Mouse (Mus musculus) neural tube, embryonic 13.5 days (tissue): ENCODE data around the gene Socs5. TPM values are rescaled to one million over a fixed set of nuclear protein-coding genes. Genes with fewer than 3 reads are reported as not detected.

ENCODE experiments used
- ATAC-seq: fragments of 200-750 bp; cut with Nextera tagmentation; 2 replicates; pipeline ENCODE4 v1.8.0; 2017; ENCODE audit warnings: low read depth, mild to moderate bottlenecking, moderate TSS enrichment, moderate library complexity
- H3K27ac ChIP-seq: fragments of 300-500 bp; sonication (generic); replicated peaks from 2 replicates; pipeline ENCODE4 v1.5.1; 2015; ENCODE audit warnings: moderate library complexity, mild to moderate bottlenecking, inconsistent platforms
- H3K27me3 ChIP-seq: fragments of 300-500 bp; sonication (generic); 2 replicates; pipeline ENCODE4 v1.6.1; 2015; ENCODE audit warnings: mild to moderate bottlenecking, inconsistent platforms
- H3K36me3 ChIP-seq: fragments of 300-500 bp; sonication (generic); 2 replicates; pipeline ENCODE4 v1.6.1; 2015; ENCODE audit warnings: mild to moderate bottlenecking, inconsistent platforms
- H3K4me1 ChIP-seq: fragments of 300-500 bp; sonication (generic); replicated peaks from 2 replicates; pipeline ENCODE4 v1.6.1; 2015; ENCODE audit warnings: inconsistent platforms
- H3K4me2 ChIP-seq: fragments of 300-500 bp; sonication (generic); 2 replicates; pipeline ENCODE4 v1.6.1; 2015; ENCODE audit warnings: inconsistent platforms, mild to moderate bottlenecking, moderate library complexity
- H3K4me3 ChIP-seq: fragments of 300-500 bp; sonication (generic); 2 replicates; pipeline ENCODE4 v1.5.1; 2015; ENCODE audit warnings: mild to moderate bottlenecking, inconsistent platforms
- H3K9ac ChIP-seq: fragments of 300-500 bp; sonication (generic); 2 replicates; pipeline ENCODE4 v1.6.1; 2015; ENCODE audit warnings: moderate library complexity, mild to moderate bottlenecking, inconsistent platforms
- H3K9me3 ChIP-seq: fragments of 300-500 bp; sonication (generic); 2 replicates; pipeline ENCODE4 v1.6.1; 2016; ENCODE audit warnings: inconsistent platforms
- WGBS: fragments of 180-500 bp; shearing (Covaris S2); methylation state at CpG from one replicate; pipeline ENCODE4 v1.1.7; 2015; 5-methylcytosine and 5-hydroxymethylcytosine counted together
- polyA plus RNA-seq: library from polyadenylated mRNA; unstranded; fragments of >200 nt; fragmentation: Nextera tagmentation; extraction: Ambion mirVana; gene quantifications from 2 replicates; pipeline ENCODE4 v1.2.1, GENCODE M21; 2015

Socs5 gene
- polyA plus RNA-seq, 1 experiment from 2014 or later: 15.7 TPM

- no peaks in the 10 kb centered on the region for H3K27me3 ChIP-seq
- no peaks in the 10 kb centered on the region for H3K9me3 ChIP-seq
- ATAC-seq: no peak
- H3K4me3 ChIP-seq: no peak overlapping the region
- WGBS: 89% methylated on average over 7 of the region's 7 CpGs
- no peak overlapping the region for H3K4me2 ChIP-seq
- no peak overlapping the region for H3K9ac ChIP-seq
- no peaks in the 10 kb centered on the region for H3K36me3 ChIP-seq
- no peak overlapping the region for H3K27ac ChIP-seq
- H3K4me1 ChIP-seq: no peaks in the 10 kb centered on the region
Observed at GRCm38 (mm10) chr17:87089296-87089695, 18.2 kb upstream of the Socs5 start.

- Histone ChIP-seq H3K4me2 (no peak overlapping the region), H3K4me1 (no peaks in the 10 kb centered on the region), H3K4me3 (no peak overlapping the region), H3K27me3 (no peaks in the 10 kb centered on the region), H3K9me3 (no peaks in the 10 kb centered on the region), H3K27ac (no peak overlapping the region), H3K36me3 (no peaks in the 10 kb centered on the region), H3K9ac (no peak overlapping the region)
- 79% methylated on average over 5 of the region's 5 CpGs for WGBS
- no peak for ATAC-seq
Observed at GRCm38 (mm10) chr17:87093061-87093460, 14.4 kb upstream of the Socs5 start.

- no peaks in the 10 kb centered on the region for H3K27me3 ChIP-seq
- WGBS: 81% methylated on average over 2 of the region's 2 CpGs
- no peak overlapping the region for H3K27ac ChIP-seq
- no peaks in the 10 kb centered on the region for H3K36me3 ChIP-seq
- no peaks in the 10 kb centered on the region for H3K4me1 ChIP-seq
- H3K9me3 ChIP-seq: no peaks in the 10 kb centered on the region
- no peak overlapping the region for H3K4me2 ChIP-seq
- no peak overlapping the region for H3K4me3 ChIP-seq
- no peak overlapping the region for H3K9ac ChIP-seq
- no peak for ATAC-seq
Observed at GRCm38 (mm10) chr17:87096951-87097350, 10.5 kb upstream of the Socs5 start.

- no peak overlapping the region for H3K9ac ChIP-seq
- no peaks in the 10 kb centered on the region for H3K4me1 ChIP-seq
- H3K4me3 ChIP-seq: no peak overlapping the region
- no peaks in the 10 kb centered on the region for H3K36me3 ChIP-seq
- 92% methylated on average over 5 of the region's 5 CpGs for WGBS
- no peak overlapping the region for H3K27ac ChIP-seq
- H3K4me2 ChIP-seq: no peak overlapping the region
- ATAC-seq: no peak
- no peaks in the 10 kb centered on the region for H3K9me3 ChIP-seq
- no peaks in the 10 kb centered on the region for H3K27me3 ChIP-seq
Observed at GRCm38 (mm10) chr17:87097576-87097975, 9.9 kb upstream of the Socs5 start.

GRCm38 (mm10) chr17:87100947-87101346, 6.5 kb upstream of the Socs5 start:
- ATAC-seq: no peak
- no peaks in the 10 kb centered on the region for H3K27me3 ChIP-seq
- peaks cover 3% of the 10 kb centered on the region for H3K4me1 ChIP-seq
- no peaks in the 10 kb centered on the region for H3K9me3 ChIP-seq
- WGBS: 69% methylated on average over 4 of the region's 4 CpGs
- no peak overlapping the region for H3K27ac ChIP-seq
- H3K4me2 ChIP-seq: no peak overlapping the region
- no peaks in the 10 kb centered on the region for H3K36me3 ChIP-seq
- no peak overlapping the region for H3K4me3 ChIP-seq
- H3K9ac ChIP-seq: no peak overlapping the region

- H3K27ac ChIP-seq: no peak overlapping the region
- H3K4me1 ChIP-seq: peaks cover 10% of the 10 kb centered on the region
- no peaks in the 10 kb centered on the region for H3K9me3 ChIP-seq
- no peaks in the 10 kb centered on the region for H3K36me3 ChIP-seq
- WGBS: 74% methylated on average over 8 of the region's 8 CpGs
- H3K27me3 ChIP-seq: no peaks in the 10 kb centered on the region
- no peak for ATAC-seq
- no peak overlapping the region for H3K4me3 ChIP-seq
- no peak overlapping the region for H3K9ac ChIP-seq
- no peak overlapping the region for H3K4me2 ChIP-seq
Observed at GRCm38 (mm10) chr17:87102636-87103035, 4.8 kb upstream of the Socs5 start.

GRCm38 (mm10) chr17:87103060-87103459, 4.4 kb upstream of the Socs5 start:
- Histone ChIP-seq H3K9me3 (no peaks in the 10 kb centered on the region), H3K4me3 (no peak overlapping the region), H3K4me1 (peaks cover 10% of the 10 kb centered on the region), H3K27ac (no peak overlapping the region), H3K27me3 (no peaks in the 10 kb centered on the region), H3K36me3 (no peaks in the 10 kb centered on the region), H3K9ac (no peak overlapping the region), H3K4me2 (no peak overlapping the region)
- no peak for ATAC-seq
- 78% methylated on average over 5 of the region's 5 CpGs for WGBS

- Histone ChIP-seq H3K36me3 (no peaks in the 10 kb centered on the region), H3K9me3 (no peaks in the 10 kb centered on the region), H3K27me3 (no peaks in the 10 kb centered on the region), H3K4me1 (peaks cover 22% of the 10 kb centered on the region), H3K27ac (no peak overlapping the region), H3K4me3 (no peak overlapping the region), H3K4me2 (no peak overlapping the region), H3K9ac (no peak overlapping the region)
- WGBS: 78% methylated on average over 4 of the region's 4 CpGs
- no peak for ATAC-seq
Observed at GRCm38 (mm10) chr17:87104276-87104675, 3.2 kb upstream of the Socs5 start.

GRCm38 (mm10) chr17:87105941-87106340, 1.5 kb upstream of the Socs5 start:
- Histone ChIP-seq H3K9ac (peak overlapping the region; percentile 66; the same call in 1 of the 2 replicates), H3K27ac (peak overlapping the region; percentile 94), H3K27me3 (no peaks in the 10 kb centered on the region), H3K36me3 (no peaks in the 10 kb centered on the region), H3K4me1 (peaks cover 36% of the 10 kb centered on the region), H3K4me3 (peak overlapping the region; percentile 60), H3K4me2 (peak overlapping the region; percentile 87), H3K9me3 (no peaks in the 10 kb centered on the region)
- ATAC-seq: no peak
- 92% methylated on average over 7 of the region's 7 CpGs for WGBS

- WGBS: under 1% methylated on average over 43 of the region's 51 CpGs
- Histone ChIP-seq H3K27ac (peak overlapping the region; percentile 94), H3K4me1 (peaks cover 36% of the 10 kb centered on the region), H3K9ac (peak overlapping the region; percentile 87), H3K27me3 (no peaks in the 10 kb centered on the region), H3K4me2 (peak overlapping the region; percentile 87), H3K9me3 (no peaks in the 10 kb centered on the region), H3K36me3 (no peaks in the 10 kb centered on the region), H3K4me3 (peak overlapping the region; percentile 60)
- peak; percentile 98 for ATAC-seq
Observed at GRCm38 (mm10) chr17:87106691-87107523, 572 bp upstream of the Socs5 start.

- Histone ChIP-seq H3K27me3 (no peaks in the 10 kb centered on the region), H3K9me3 (no peaks in the 10 kb centered on the region), H3K4me2 (peak overlapping the region; percentile 87), H3K4me1 (peaks cover 36% of the 10 kb centered on the region), H3K27ac (no peak overlapping the region), H3K4me3 (peak overlapping the region; percentile 60), H3K9ac (peak overlapping the region; percentile 87), H3K36me3 (no peaks in the 10 kb centered on the region)
- no peak for ATAC-seq
- 39% methylated on average over 13 of the region's 13 CpGs for WGBS
Observed at GRCm38 (mm10) chr17:87108507-87109292, 1.2 kb downstream of the Socs5 start.

- 83% methylated on average over 7 of the region's 7 CpGs for WGBS
- no peak overlapping the region for H3K4me3 ChIP-seq
- H3K27ac ChIP-seq: no peak overlapping the region
- no peak for ATAC-seq
- H3K9me3 ChIP-seq: no peaks in the 10 kb centered on the region
- H3K36me3 ChIP-seq: no peaks in the 10 kb centered on the region
- no peaks in the 10 kb centered on the region for H3K27me3 ChIP-seq
- H3K4me2 ChIP-seq: peak overlapping the region; percentile 21
- peaks cover 36% of the 10 kb centered on the region for H3K4me1 ChIP-seq
- no peak overlapping the region for H3K9ac ChIP-seq
Observed at GRCm38 (mm10) chr17:87109504-87109903, 2.0 kb downstream of the Socs5 start.
